Comparison of ENCODE assay signal across 23 mouse cellular contexts in the genomic region with DNA sequence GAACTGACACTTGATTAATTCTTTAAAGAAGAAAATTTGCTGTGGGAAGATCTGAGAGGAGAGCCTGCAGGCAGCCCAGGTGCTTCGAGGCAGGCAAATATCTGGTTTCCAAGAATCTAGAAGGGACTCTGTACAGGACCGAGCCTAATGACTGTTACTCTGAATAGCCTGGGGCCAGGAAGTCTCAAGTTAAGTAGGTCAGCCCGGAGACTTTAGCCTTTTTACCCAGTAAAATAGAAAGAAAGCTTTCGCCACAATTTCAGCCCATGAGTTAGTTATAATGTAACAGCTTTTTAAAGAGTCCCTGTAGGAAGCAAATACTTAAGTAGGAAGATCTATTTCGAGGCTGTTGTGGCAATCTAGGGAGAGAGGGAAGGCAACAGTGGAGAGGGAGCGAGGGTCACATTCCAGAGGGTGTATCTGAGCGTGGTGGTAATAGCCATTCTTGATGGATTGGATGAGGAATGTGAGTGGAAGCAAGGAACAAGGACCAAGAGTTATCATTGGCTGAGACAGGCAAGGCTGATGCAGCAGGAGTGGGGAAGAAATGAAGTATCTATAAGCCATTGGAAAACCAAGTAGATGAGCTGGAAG. TPM values are rescaled to one million over a fixed set of nuclear protein-coding genes. Genes with fewer than 3 reads are reported as not detected.
DNase-seq lines count a peak whose midpoint lies in the region; ATAC-seq and TF ChIP-seq lines count a peak whose summit lies in the region.
"Had no signal": no experiment of that assay in that cellular context is flagged by ENCODE, and none has a peak within 500 bp of the region (broad histone marks: within the 10 kb centered on the region; RNA-seq: fewer than 3 reads in every experiment).

No protein-coding gene starts in this region.

- no peaks in the 10 kb centered on the region for H3K4me1 ChIP-seq in kidney, postnatal 0 days (replicated peaks; ENCODE audit: insufficient read depth, low read length)
- no peaks in the 10 kb centered on the region for H3K4me1 ChIP-seq in lung, postnatal 0 days (ENCODE audit: insufficient read depth, low read depth, low read length)
- H3K4me1 ChIP-seq: heart, embryonic 15.5 days; hindbrain, embryonic 15.5 days; midbrain, embryonic 12.5 days; neural tube, embryonic 12.5 days; stomach, embryonic 15.5 days had no signal

- WGBS in kidney, postnatal 0 days, result 33% methylated on average over 7 of the region's 7 CpGs
- WGBS in lung, postnatal 0 days, result 49% methylated on average over 7 of the region's 7 CpGs

- no peaks in the 10 kb centered on the region for H3K27me3 ChIP-seq in kidney, postnatal 0 days (ENCODE audit: insufficient read depth, low read length)
- no peaks in the 10 kb centered on the region for H3K27me3 ChIP-seq in lung, postnatal 0 days (replicated peaks; ENCODE audit: insufficient read depth, low read length)
- H3K27me3 ChIP-seq: heart, embryonic 15.5 days; hindbrain, embryonic 15.5 days; midbrain, embryonic 12.5 days; neural tube, embryonic 12.5 days; stomach, embryonic 15.5 days had no signal

- peak; percentile 31; the same call in 1 of the 2 replicates for ATAC-seq in frontal cortex, adult (ENCODE audit: low TSS enrichment)
- peak; percentile 91 for ATAC-seq in kidney, postnatal 0 days (replicated peaks; ENCODE audit: low FRiP score, low read depth)
- no peak for ATAC-seq in lung, postnatal 0 days
- ATAC-seq in granulocyte monocyte progenitor cell, adult 5-6 weeks (replicated peaks; ENCODE audit: poor library complexity, severe bottlenecking), result no peak
- ATAC-seq: forebrain, embryonic 16.5 days had no signal

- TF ChIP-seq EP300 in lung, postnatal 0 days (IDR thresholded peaks at IDR 0.05), result no peak

- no peaks in the 10 kb centered on the region for H3K36me3 ChIP-seq in kidney, postnatal 0 days (ENCODE audit: insufficient read depth, low read length)
- no peaks in the 10 kb centered on the region for H3K36me3 ChIP-seq in lung, postnatal 0 days (ENCODE audit: insufficient read depth, low read length)
- H3K36me3 ChIP-seq: heart, embryonic 15.5 days; hindbrain, embryonic 15.5 days; limb, embryonic 10.5 days; midbrain, embryonic 12.5 days; neural tube, embryonic 12.5 days; stomach, embryonic 15.5 days had no signal

- H3K9me3 ChIP-seq in kidney, postnatal 0 days (replicated peaks; ENCODE audit: low read length), result no peaks in the 10 kb centered on the region
- H3K9me3 ChIP-seq in lung, postnatal 0 days (ENCODE audit: low read length), result no peaks in the 10 kb centered on the region
- H3K9me3 ChIP-seq: heart, embryonic 15.5 days; hindbrain, embryonic 15.5 days; limb, embryonic 10.5 days; midbrain, embryonic 12.5 days; neural tube, embryonic 12.5 days; stomach, embryonic 15.5 days had no signal

- no peak for DNase-seq in frontal cortex, adult 2 months (ENCODE audit: extremely low spot score in 1 of 2, low spot score in 1 of 2)
- DNase-seq in adipocyte (ENCODE audit: low spot score), result peak; percentile 7
- DNase-seq in kidney, adult 18-20 months, result peak; percentile 30
- peak; percentile 47 for DNase-seq in kidney, postnatal 0 days (ENCODE audit: low spot score)
- DNase-seq in layer of hippocampus, adult 8-10 months (ENCODE audit: low spot score in 2 of 2), result no peak
- DNase-seq in lung, postnatal 0 days (ENCODE audit: low spot score), result no peak
- DNase-seq: adrenal gland, postnatal 25 days; cerebellum, adult 11 months; cerebellum, postnatal 10 days; gastrocnemius, postnatal 36 days; heart, postnatal 36 days; liver; right cerebral cortex, postnatal 4 days; thymus, postnatal 25 days had no signal

- H3K4me2 ChIP-seq in kidney, postnatal 0 days (ENCODE audit: low read length), result no peak overlapping the region
- no peak overlapping the region for H3K4me2 ChIP-seq in lung, postnatal 0 days (replicated peaks; ENCODE audit: low read depth, low read length)
- H3K4me2 ChIP-seq: heart, embryonic 15.5 days; hindbrain, embryonic 15.5 days; midbrain, embryonic 12.5 days; neural tube, embryonic 12.5 days; stomach, embryonic 15.5 days had no signal

- H3K27ac ChIP-seq in kidney, postnatal 0 days, result no peak overlapping the region
- H3K27ac ChIP-seq in lung, postnatal 0 days (ENCODE audit: low read length), result no peak overlapping the region
- H3K27ac ChIP-seq: heart, embryonic 15.5 days; hindbrain, embryonic 15.5 days; limb, embryonic 10.5 days; midbrain, embryonic 12.5 days; neural tube, embryonic 12.5 days; stomach, embryonic 15.5 days had no signal

- H3K4me3 ChIP-seq in kidney, postnatal 0 days (replicated peaks; ENCODE audit: low read depth, low read length), result no peak overlapping the region
- no peak overlapping the region for H3K4me3 ChIP-seq in lung, postnatal 0 days (ENCODE audit: low read depth, low read length)
- H3K4me3 ChIP-seq: heart, embryonic 15.5 days; hindbrain, embryonic 15.5 days; limb, embryonic 10.5 days; midbrain, embryonic 12.5 days; neural tube, embryonic 12.5 days; stomach, embryonic 15.5 days had no signal

- H3K9ac ChIP-seq in kidney, postnatal 0 days (ENCODE audit: low read depth, low read length), result no peak overlapping the region
- no peak overlapping the region for H3K9ac ChIP-seq in lung, postnatal 0 days (replicated peaks; ENCODE audit: low read depth)
- H3K9ac ChIP-seq: heart, embryonic 15.5 days; hindbrain, embryonic 15.5 days; midbrain, embryonic 12.5 days; neural tube, embryonic 12.5 days; stomach, embryonic 15.5 days had no signal

- no peak for TF ChIP-seq CTCF in kidney, postnatal 0 days (IDR thresholded peaks at IDR 0.05; ENCODE audit: low read depth)
- no peak for TF ChIP-seq CTCF in lung, postnatal 0 days (IDR thresholded peaks at IDR 0.05)

RNA-seq across cellular contexts. Expression of a gene that starts 50.2 kb away (rescaled TPM):
- polyA plus RNA-seq in frontal cortex, adult 2 months (2012; rRNA removed), result 58.1 and 58.6 TPM in 2 replicates
- polyA plus RNA-seq in kidney, postnatal 0 days (2015; fragmentation: Nextera tagmentation; extraction: Ambion mirVana), result 4.6 and 5.0 TPM in 2 replicates
- 10 to 100 TPM; 24.4 to 34.4 (median 26.4) TPM for total RNA-seq in layer of hippocampus, adult 8-10 months (2022)
- 6.4 TPM in 2 replicates for polyA plus RNA-seq in lung, postnatal 0 days (2015; fragmentation: Nextera tagmentation; extraction: Ambion mirVana)
- 1.7 TPM in 1 of 2 replicates, not detected in the other for total RNA-seq in granulocyte monocyte progenitor cell, adult 5-6 weeks (2014; fragmentation: Nextera tagmentation)
- total RNA-seq in granulocyte monocyte progenitor cell, adult 5-6 weeks (2017), result 0.43 and 3.4 TPM in 2 replicates

Comparison
In these comparisons a context has a peak if more than half of its experiments do, and no peak if none do; other contexts are left out.
1. ATAC-seq: peak in frontal cortex, adult (single experiment) and kidney, postnatal 0 days (single experiment); none in lung, postnatal 0 days (single experiment) and granulocyte monocyte progenitor cell, adult 5-6 weeks (single experiment).
2. DNase-seq: peak in adipocyte (single experiment), kidney, adult 18-20 months (single experiment) and kidney, postnatal 0 days (single experiment); none in frontal cortex, adult 2 months (0 of 2), layer of hippocampus, adult 8-10 months (0 of 2) and lung, postnatal 0 days (single experiment).